Mouse (Mus musculus) yolk sac, embryonic 10.5 days (tissue): ENCODE data around the gene Tomm20.

ENCODE experiments used
- DNase-seq: peaks from one replicate; pipeline ENCODE4 v3.0.0-alpha.2; 2017; ENCODE audit warnings: low spot score

The Tomm20 gene

GRCm38 (mm10) chr8:126961516-126961915 lies 15.9 kb upstream of the Tomm20 start:
- DNase-seq = no peak

GRCm38 (mm10) chr8:126951900-126952636 lies 6.4 kb upstream of the Tomm20 start:
- peak; percentile 48 for DNase-seq

- no peak for DNase-seq
These were observed 3.9 kb upstream of the Tomm20 start for GRCm38 (mm10) chr8:126949527-126949926.

- no peak for DNase-seq
These were observed 800 bp upstream of the Tomm20 start for GRCm38 (mm10) chr8:126946444-126946843.

- DNase-seq = peak; percentile 69
These were observed 608 bp downstream of the Tomm20 start for GRCm38 (mm10) chr8:126944781-126945691.

- no peak for DNase-seq
These were observed 2.1 kb downstream of the Tomm20 start for GRCm38 (mm10) chr8:126943565-126943964.

GRCm38 (mm10) chr8:126937337-126937736 lies 8.3 kb downstream of the Tomm20 start:
- no peak for DNase-seq

GRCm38 (mm10) chr8:126935932-126936331 lies 9.7 kb downstream of the Tomm20 start:
- DNase-seq = no peak

GRCm38 (mm10) chr8:126935387-126935786 lies 10.3 kb downstream of the Tomm20 start:
- DNase-seq = no peak

- DNase-seq = no peak
These were observed 13.0 kb downstream of the Tomm20 start for GRCm38 (mm10) chr8:126932656-126933055.

GRCm38 (mm10) chr8:126932249-126932648 lies 13.4 kb downstream of the Tomm20 start:
- no peak for DNase-seq

- DNase-seq = no peak
These were observed 13.9 kb downstream of the Tomm20 start for GRCm38 (mm10) chr8:126931720-126932119.

- peak; percentile 76 for DNase-seq
These were observed 16.0 kb downstream of the Tomm20 start for GRCm38 (mm10) chr8:126929607-126930161.

GRCm38 (mm10) chr8:126928755-126929505 lies 16.7 kb downstream of the Tomm20 start:
- no peak for DNase-seq

- DNase-seq = peak; percentile 82
These were observed 17.6 kb downstream of the Tomm20 start for GRCm38 (mm10) chr8:126928028-126928427.

- no peak for DNase-seq
These were observed 18.6 kb downstream of the Tomm20 start for GRCm38 (mm10) chr8:126927058-126927457.

- no peak for DNase-seq
These were observed 22.7 kb downstream of the Tomm20 start for GRCm38 (mm10) chr8:126922981-126923380.

- DNase-seq = no peak
These were observed 24.2 kb downstream of the Tomm20 start for GRCm38 (mm10) chr8:126921432-126921831.

- DNase-seq = peak; percentile 77
These were observed 24.8 kb downstream of the Tomm20 start for GRCm38 (mm10) chr8:126920845-126921244.

- DNase-seq = no peak
These were observed 25.3 kb downstream of the Tomm20 start for GRCm38 (mm10) chr8:126920386-126920785.

GRCm38 (mm10) chr8:126919703-126920102 lies 25.9 kb downstream of the Tomm20 start:
- no peak for DNase-seq

GRCm38 (mm10) chr8:126919255-126919654 lies 26.4 kb downstream of the Tomm20 start:
- no peak for DNase-seq
